Mouse (Mus musculus): ENCODE data around the gene Msh2. TPM values are rescaled to one million over a fixed set of nuclear protein-coding genes. Genes with fewer than 3 reads are reported as not detected.

Gene Msh2
- polyA plus RNA-seq, 1 experiment, result 17.8 TPM

DNA sequence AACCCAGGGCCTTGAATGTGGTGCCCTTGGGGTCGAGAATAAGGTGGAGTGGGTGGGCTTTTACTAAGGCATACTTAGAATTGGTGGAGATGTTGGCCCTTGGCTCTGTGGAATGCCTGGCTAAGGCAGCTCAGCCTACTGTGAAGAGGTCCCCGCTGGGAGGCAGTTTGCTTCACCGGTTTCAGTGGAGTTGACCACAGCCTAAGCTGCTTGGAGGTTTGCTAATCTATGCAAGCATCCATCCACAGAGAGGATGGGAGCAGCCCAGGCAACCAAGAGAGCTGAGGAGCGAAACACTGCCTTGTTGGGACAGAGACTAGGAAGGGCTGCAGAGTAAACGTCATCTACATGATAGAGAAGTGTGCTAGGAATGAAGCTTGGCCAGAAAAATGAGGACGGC lies 24.7 kb downstream of the Msh2 start:
- Histone ChIP-seq H3K27me3 (ENCODE audit: control insufficient read depth, insufficient read depth, low read length) (no peaks in the 10 kb centered on the region), H3K36me3 (ENCODE audit: control insufficient read depth, insufficient read depth, low read length) (peaks cover 15% of the 10 kb centered on the region), H3K4me1 (replicated peaks; ENCODE audit: control insufficient read depth, insufficient read depth, low read length) (no peaks in the 10 kb centered on the region; the same call in 1 of the 2 replicates), H3K4me3 (ENCODE audit: control insufficient read depth, insufficient read depth, low read length) (no peak overlapping the region), H3K27ac (ENCODE audit: control insufficient read depth, insufficient read depth, low read length) (no peak overlapping the region)
- DNase-seq, result no peak
- TF ChIP-seq CTCF (IDR thresholded peaks at IDR 0.05; ENCODE audit: borderline replicate concordance, control insufficient read depth, extremely low read depth, insufficient read depth, low read length, poor library complexity) (no peak), POLR2A (IDR thresholded peaks at IDR 0.05; ENCODE audit: control insufficient read depth, extremely low read depth, insufficient read depth, low read length, poor library complexity) (no peak)
- 98% methylated on average over 6 of the region's 6 CpGs for WGBS

- no peak for DNase-seq
- H3K36me3 ChIP-seq (ENCODE audit: control insufficient read depth, insufficient read depth, low read length), result peaks cover 18% of the 10 kb centered on the region
Measured at GRCm38 (mm10) chr17:87698996-87699765, 27.1 kb downstream of the Msh2 start.

DNA sequence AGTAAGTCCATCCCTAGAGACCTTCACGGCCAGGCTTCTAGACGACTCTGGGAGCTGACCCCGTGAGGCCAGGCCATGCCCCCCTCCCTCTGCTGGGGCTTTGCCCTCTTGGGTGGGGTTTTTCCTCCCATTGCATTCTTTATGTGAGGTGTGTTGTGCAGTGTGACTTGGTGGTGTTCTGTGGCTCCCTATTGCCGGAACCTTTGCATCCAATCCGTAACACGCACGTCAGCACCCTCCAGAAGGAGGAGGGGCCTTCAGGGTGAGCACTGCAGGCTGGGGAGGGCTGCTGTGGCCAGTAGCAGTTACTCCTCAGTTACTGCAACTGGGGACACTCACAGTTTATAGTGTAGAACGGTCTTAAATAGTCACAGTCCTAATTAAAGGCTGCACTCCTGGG lies 28.0 kb downstream of the Msh2 start:
- Histone ChIP-seq H3K36me3 (ENCODE audit: control insufficient read depth, insufficient read depth, low read length) (peaks cover 18% of the 10 kb centered on the region), H3K27me3 (ENCODE audit: control insufficient read depth, insufficient read depth, low read length) (no peaks in the 10 kb centered on the region), H3K4me1 (replicated peaks; ENCODE audit: control insufficient read depth, insufficient read depth, low read length) (no peaks in the 10 kb centered on the region; the same call in 1 of the 2 replicates), H3K4me3 (ENCODE audit: control insufficient read depth, insufficient read depth, low read length) (no peak overlapping the region), H3K27ac (ENCODE audit: control insufficient read depth, insufficient read depth, low read length) (no peak overlapping the region)
- TF ChIP-seq CTCF (IDR thresholded peaks at IDR 0.05; ENCODE audit: borderline replicate concordance, control insufficient read depth, extremely low read depth, insufficient read depth, low read length, poor library complexity) (no peak), POLR2A (IDR thresholded peaks at IDR 0.05; ENCODE audit: control insufficient read depth, extremely low read depth, insufficient read depth, low read length, poor library complexity) (no peak)
- DNase-seq, result no peak
- 96% methylated on average over 8 of the region's 8 CpGs for WGBS

More at GRCm38 (mm10) chr17:87698996-87699765, 27.1 kb downstream of the Msh2 start:
- TF ChIP-seq POLR2A (IDR thresholded peaks at IDR 0.05; ENCODE audit: control insufficient read depth, extremely low read depth, insufficient read depth, low read length, poor library complexity) (no peak), CTCF (IDR thresholded peaks at IDR 0.05; ENCODE audit: borderline replicate concordance, control insufficient read depth, extremely low read depth, insufficient read depth, low read length, poor library complexity) (no peak)
- Histone ChIP-seq H3K27me3 (ENCODE audit: control insufficient read depth, insufficient read depth, low read length) (no peaks in the 10 kb centered on the region), H3K27ac (ENCODE audit: control insufficient read depth, insufficient read depth, low read length) (no peak overlapping the region), H3K4me3 (ENCODE audit: control insufficient read depth, insufficient read depth, low read length) (no peak overlapping the region), H3K4me1 (replicated peaks; ENCODE audit: control insufficient read depth, insufficient read depth, low read length) (no peaks in the 10 kb centered on the region; the same call in 1 of the 2 replicates)
- 90% methylated on average over 16 of the region's 16 CpGs for WGBS

- TF ChIP-seq CTCF (IDR thresholded peaks at IDR 0.05; ENCODE audit: borderline replicate concordance, control insufficient read depth, extremely low read depth, insufficient read depth, low read length, poor library complexity) (no peak), POLR2A (IDR thresholded peaks at IDR 0.05; ENCODE audit: control insufficient read depth, extremely low read depth, insufficient read depth, low read length, poor library complexity) (no peak)
- H3K4me1 ChIP-seq (replicated peaks; ENCODE audit: control insufficient read depth, insufficient read depth, low read length), result no peaks in the 10 kb centered on the region
- DNase-seq, result no peak
- no peak overlapping the region for H3K27ac ChIP-seq (ENCODE audit: control insufficient read depth, insufficient read depth, low read length)
- H3K4me3 ChIP-seq (ENCODE audit: control insufficient read depth, insufficient read depth, low read length), result no peak overlapping the region
- H3K36me3 ChIP-seq (ENCODE audit: control insufficient read depth, insufficient read depth, low read length), result peaks cover 45% of the 10 kb centered on the region
- 97% methylated on average over 7 of the region's 7 CpGs for WGBS
- no peaks in the 10 kb centered on the region for H3K27me3 ChIP-seq (ENCODE audit: control insufficient read depth, insufficient read depth, low read length)
Measured at GRCm38 (mm10) chr17:87724727-87725126, 52.6 kb downstream of the Msh2 start.

DNA sequence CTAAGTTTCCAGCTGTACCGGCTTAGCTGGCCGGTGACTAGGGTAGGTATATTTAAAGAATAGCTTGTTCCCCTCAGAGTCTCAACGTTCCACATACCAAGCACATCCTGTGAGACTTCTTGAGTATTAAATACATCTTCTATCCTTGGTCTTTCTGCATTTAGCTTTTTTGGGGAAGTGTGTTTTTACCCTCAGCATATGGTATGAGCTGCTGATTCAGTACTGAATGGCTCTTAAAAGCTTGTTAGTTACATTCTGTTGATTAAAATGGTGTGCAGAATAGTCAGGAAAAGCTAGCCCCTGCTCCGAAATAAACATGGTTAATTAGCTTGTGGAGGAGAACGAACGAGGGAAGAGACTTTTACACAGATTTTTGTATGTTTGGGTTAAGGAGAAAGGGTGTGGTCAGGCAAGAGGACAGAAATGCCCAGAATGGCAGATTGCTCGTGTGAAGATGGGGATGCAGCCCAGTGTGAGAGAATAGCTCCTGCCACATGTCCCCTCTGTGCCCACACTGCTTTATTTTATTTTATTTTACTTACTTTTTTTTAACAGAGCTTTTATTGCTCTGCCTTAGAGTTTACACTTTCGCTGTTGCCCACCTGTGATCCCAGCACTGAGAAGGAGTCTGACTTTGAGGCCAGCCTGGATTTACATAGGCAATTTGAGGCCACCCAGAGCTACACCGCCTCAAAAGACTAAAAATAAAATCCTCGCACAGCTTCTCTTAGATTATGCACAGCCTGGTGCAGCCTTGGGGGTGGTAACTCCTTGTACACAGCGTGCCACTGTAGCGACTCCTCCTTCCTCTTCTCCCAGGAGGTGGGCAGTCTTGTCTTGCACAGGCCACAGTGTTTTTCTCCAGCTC lies 54.6 kb downstream of the Msh2 start:
- TF ChIP-seq CTCF (IDR thresholded peaks at IDR 0.05; ENCODE audit: borderline replicate concordance, control insufficient read depth, extremely low read depth, insufficient read depth, low read length, poor library complexity), result no peak
- no peak for TF ChIP-seq POLR2A (IDR thresholded peaks at IDR 0.05; ENCODE audit: control insufficient read depth, extremely low read depth, insufficient read depth, low read length, poor library complexity)
- Histone ChIP-seq H3K4me3 (ENCODE audit: control insufficient read depth, insufficient read depth, low read length) (no peak overlapping the region), H3K27ac (ENCODE audit: control insufficient read depth, insufficient read depth, low read length) (no peak overlapping the region), H3K36me3 (ENCODE audit: control insufficient read depth, insufficient read depth, low read length) (peaks cover 28% of the 10 kb centered on the region), H3K27me3 (ENCODE audit: control insufficient read depth, insufficient read depth, low read length) (no peaks in the 10 kb centered on the region), H3K4me1 (replicated peaks; ENCODE audit: control insufficient read depth, insufficient read depth, low read length) (no peaks in the 10 kb centered on the region)
- no peak for DNase-seq
- WGBS, result 96% methylated on average over 12 of the region's 12 CpGs

GRCm38 (mm10) chr17:87731962-87732361 lies 59.8 kb downstream of the Msh2 start:
- TF ChIP-seq POLR2A (IDR thresholded peaks at IDR 0.05; ENCODE audit: control insufficient read depth, extremely low read depth, insufficient read depth, low read length, poor library complexity) (no peak), CTCF (IDR thresholded peaks at IDR 0.05; ENCODE audit: borderline replicate concordance, control insufficient read depth, extremely low read depth, insufficient read depth, low read length, poor library complexity) (no peak)
- H3K27me3 ChIP-seq (ENCODE audit: control insufficient read depth, insufficient read depth, low read length), result no peaks in the 10 kb centered on the region
- WGBS, result 92% methylated on average over 4 of the region's 4 CpGs

More at GRCm38 (mm10) chr17:87731962-87732361, 59.8 kb downstream of the Msh2 start:
- H3K27ac ChIP-seq (ENCODE audit: control insufficient read depth, insufficient read depth, low read length), result no peak overlapping the region
- DNase-seq, result no peak
- no peaks in the 10 kb centered on the region for H3K36me3 ChIP-seq (ENCODE audit: control insufficient read depth, insufficient read depth, low read length)
- H3K4me1 ChIP-seq (replicated peaks; ENCODE audit: control insufficient read depth, insufficient read depth, low read length), result no peaks in the 10 kb centered on the region
- no peak overlapping the region for H3K4me3 ChIP-seq (ENCODE audit: control insufficient read depth, insufficient read depth, low read length)

Data from thymus, adult 2 months (tissue).